Mouse (Mus musculus) retina, adult 2 months (tissue): Measurements from ENCODE around the gene Asic4.

Experiments
- DNase-seq: peaks from one replicate; pipeline ENCODE4 v3.0.0-alpha.2; 2012; ENCODE audit warnings: low read depth, low spot score

Gene Asic4

DNA sequence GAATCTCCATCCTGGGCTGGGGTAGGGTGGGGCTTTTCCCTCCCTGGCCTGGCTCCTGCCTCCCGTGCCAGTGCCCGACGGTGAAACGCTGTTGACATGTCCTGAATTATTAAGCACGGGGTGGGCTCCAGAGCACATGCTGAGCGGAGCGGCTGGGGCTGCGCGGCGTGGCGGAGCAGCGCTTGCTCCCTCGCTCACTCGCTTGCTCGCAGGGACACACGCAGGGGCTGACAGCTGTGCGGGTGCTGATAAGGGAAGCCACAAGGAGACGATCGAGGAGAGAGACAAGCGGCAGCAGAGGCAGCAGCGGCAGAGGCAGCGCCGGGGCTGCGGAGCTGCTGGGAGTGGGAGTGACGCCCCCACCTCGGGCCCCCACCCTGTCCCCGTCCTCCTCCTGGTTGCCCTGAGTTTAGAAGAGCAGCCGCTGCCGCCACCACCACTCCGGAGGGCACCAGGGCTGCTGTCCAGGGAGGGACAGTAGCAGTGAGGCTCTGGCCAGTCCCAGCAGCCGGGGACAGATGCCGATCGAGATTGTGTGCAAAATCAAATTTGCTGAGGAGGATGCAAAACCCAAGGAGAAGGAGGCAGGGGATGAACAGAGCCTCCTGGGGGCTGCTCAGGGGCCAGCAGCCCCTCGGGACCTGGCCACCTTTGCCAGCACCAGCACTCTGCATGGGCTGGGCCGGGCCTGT lies at the start of gene Asic4:
Gene Asic4 (plus strand): TSS at position 123 of the 692 bp plus-strand sequence.
- no peak for DNase-seq

DNA sequence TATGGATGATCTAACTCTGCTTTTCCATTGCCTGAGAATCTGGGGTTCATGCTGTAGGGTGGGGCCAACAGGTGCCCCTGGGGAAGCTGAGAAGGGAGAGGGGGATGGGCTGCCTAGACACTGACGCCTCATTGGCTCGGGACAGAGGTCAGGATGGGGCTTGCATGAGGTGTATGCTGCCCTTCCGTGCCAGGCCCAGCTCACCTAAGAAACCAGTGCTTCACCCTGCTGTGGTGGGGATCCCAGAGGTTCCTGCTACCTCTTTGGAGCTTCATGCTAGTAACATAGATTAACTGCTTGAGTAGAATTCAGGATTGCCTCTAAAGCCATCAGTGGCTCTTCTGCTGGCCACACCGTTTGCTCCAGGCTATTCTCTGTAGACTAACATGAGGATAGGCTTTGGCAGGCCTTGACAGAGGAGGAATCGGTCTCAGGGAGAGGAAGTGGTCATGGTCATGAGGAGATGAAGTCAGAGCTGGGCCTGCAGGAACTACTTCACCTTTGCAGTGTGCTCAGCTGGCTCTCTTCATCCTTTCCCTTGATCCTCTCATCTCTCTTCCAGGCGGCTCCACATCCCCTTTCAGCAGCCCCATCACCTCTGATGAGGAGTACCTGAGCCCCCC lies 49.6 kb upstream of the Asic4 start:
- DNase-seq = no peak

DNA sequence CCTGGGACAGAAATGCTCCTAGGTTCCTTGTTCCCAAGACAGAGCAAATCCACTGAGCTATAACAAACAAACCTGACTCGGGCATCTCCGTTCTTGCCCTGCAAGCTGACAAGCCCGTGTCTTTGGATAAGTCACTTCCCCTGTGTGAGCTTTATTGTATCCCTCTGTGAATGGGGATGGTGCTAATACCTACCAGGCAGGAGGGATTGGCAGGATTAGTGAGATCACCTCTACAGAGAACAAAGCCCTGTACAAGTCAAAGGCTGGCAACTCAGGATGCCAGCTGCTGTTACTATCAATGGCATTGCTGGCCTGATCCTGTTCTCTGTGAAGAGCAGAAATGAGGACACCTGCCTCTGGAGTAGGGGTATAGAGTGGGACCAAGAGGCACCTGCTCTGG lies 44.7 kb upstream of the Asic4 start:
- peak; percentile 51 for DNase-seq

DNA sequence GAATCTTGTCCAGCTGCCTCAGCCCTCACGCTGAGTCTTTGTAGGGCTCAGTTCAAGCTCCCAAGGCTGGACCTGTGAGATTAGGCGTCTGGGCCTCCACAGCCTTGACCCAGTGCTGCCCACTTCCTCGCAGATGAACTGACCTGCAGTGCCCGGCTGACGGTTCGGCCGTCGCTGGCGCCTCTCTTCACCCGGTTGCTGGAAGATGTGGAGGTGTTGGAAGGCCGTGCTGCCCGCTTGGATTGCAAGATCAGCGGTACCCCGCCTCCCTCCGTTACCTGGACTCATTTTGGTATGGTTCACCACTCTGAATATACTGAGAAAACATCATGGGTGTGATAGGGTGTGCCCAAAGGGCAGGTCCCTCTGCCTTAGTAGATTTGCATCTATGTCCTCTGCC lies 44.1 kb upstream of the Asic4 start:
- DNase-seq = no peak

DNA sequence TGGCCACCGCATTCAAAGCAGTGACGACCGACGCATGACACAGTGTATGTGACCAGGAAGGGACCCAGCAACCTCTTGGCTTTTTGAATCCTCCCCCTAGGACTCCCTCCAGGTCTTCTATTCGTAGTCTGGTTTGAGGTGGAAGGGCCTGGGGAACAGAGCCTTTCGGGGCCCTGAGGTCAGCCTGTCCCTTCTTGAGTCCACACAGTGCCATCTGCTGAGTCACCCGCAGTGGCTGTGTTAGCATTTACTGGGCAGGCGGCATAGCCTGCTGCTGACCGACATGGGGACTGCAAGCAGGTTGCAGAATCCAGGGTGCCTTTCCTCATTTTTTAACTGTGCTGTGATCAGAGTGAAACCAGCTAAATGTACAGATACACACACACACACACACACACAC lies 43.2 kb upstream of the Asic4 start:
- DNase-seq = no peak

DNA sequence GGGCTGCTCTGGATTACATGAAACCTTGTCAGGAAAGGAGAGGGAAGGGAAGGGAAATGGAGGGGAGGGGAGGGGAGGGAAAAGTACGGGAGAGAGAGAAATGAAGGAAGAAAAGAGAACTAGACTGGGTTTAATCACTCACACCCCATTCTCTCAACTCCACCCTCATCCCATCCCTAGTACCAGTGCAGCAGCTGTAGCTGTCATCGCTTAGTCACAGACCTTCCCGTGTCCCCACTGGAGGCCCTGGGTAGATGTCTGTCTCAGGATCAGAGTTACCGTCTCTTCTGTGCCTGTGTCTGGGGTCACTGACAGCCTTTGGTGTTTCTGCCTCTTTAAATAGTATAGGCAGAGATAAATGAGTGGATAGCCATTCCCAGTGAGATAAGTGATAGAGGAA lies 42.0 kb upstream of the Asic4 start:
- no peak for DNase-seq

DNA sequence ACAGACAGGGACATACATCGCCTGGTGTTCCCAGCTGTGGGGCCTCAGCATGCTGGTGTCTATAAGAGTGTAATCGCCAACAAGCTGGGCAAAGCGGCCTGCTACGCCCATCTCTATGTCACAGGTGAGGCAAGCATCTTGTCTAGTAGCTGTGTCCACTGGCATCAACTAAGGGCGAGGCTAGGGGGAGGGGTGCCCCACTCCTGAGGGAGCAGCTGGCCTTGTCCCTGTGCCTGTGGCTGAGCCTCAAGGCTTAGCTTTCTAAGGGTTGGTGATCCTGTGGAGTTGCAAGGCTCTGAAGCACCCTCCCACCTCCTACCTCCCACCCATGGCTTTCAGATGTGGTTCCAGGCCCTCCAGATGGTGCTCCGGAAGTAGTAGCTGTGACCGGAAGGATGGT lies 40.3 kb upstream of the Asic4 start:
- DNase-seq = no peak

DNA sequence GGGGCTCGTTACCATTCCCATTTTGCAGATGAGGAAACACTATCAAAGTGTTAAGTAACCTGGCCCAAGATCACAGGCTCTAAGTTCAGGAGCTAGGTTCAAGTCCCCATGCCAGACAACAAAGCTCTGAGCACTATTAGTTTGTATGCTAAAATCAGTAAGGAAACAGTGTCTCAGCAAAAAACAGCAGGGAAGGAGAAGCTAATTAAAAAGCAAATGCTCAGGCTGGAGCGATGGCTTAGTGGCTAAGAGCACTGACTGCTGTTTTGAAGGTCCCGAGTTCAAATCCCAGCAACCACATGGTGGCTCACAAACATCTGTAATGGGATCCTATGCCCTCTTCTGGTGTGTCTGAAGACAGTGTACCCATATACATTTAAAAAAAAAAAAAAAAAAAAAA lies 38.0 kb upstream of the Asic4 start:
- no peak for DNase-seq

DNA sequence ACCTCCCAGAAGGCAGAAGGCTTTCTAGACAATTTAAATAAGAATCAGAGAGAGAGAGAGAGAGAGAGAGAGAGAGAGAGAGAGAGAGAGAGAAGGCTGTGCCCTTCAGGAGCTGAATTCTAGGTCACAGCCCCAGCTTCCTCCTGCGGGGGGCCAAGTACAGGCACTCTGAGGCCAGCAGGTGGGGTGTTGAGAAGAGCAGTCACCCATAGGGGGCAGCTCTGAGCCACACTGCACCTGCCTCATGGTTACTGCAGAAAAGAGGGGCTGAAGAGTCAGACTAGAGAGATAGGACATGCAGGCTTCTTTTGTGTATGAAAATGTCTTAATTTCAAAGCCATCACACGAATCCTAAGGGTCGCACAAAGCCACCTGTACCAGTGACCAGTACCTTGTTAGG lies 36.5 kb upstream of the Asic4 start:
- DNase-seq = no peak

DNA sequence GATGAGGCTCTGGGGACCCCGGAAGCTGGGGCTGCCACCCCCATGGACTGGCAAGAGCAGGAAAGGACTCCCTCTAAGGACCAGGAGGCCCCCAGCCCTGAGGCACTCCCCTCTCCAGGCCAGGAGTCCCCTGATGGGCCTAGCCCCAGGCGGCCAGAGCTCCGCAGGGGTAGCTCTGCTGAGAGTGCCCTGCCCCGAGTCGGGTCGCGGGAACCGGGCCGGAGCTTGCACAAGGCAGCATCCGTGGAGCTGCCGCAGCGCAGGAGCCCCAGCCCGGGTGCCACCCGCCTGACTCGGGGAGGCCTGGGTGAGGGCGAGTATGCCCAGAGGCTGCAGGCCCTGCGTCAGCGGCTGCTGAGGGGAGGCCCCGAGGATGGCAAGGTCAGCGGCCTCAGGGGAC lies 28.4 kb upstream of the Asic4 start:
- DNase-seq = no peak

DNA sequence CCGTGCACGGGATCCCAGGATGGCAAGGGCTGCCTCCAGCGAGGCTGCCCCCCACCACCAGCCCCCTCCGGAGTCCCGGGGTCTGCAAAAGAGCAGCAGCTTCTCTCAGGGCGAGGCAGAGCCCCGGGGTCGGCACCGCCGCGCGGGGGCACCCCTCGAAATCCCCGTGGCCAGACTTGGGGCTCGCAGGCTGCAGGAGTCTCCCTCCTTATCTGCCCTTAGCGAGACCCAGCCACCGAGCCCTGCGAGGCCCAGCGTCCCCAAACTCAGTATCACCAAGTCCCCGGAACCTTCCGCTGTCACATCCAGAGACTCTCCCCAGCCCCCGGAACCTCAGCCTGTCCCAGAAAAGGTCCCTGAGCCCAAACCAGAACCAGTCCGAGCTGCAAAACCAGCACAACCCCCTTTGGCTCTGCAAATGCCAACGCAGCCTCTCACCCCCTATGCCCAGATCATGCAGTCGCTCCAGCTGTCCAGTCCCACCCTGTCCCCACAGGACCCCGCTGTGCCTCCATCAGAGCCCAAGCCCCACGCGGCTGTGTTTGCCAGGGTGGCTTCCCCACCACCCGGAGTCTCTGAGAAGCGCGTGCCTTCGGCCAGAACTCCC lies 27.9 kb upstream of the Asic4 start:
- no peak for DNase-seq

DNA sequence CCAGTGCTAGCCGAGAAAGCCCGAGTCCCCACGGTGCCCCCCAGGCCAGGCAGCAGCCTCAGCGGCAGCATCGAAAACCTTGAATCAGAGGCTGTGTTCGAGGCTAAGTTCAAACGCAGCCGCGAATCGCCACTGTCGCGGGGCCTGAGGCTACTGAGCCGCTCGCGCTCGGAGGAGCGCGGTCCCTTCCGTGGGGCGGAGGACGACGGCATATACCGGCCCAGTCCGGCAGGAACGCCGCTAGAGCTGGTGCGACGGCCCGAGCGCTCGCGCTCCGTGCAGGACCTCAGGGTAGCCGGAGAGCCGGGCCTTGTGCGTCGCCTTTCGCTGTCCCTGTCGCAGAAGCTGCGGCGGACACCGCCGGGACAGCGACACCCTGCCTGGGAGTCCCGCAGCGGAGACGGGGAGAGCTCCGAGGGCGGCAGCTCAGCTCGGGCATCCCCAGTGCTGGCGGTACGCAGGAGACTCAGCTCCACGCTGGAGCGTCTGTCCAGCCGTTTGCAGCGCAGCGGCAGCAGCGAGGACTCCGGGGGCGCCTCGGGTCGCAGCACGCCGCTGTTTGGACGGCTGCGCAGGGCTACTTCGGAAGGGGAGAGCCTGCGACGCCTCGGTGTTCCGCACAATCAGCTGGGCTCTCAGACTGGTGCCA lies 27.3 kb upstream of the Asic4 start:
- DNase-seq = no peak

DNA sequence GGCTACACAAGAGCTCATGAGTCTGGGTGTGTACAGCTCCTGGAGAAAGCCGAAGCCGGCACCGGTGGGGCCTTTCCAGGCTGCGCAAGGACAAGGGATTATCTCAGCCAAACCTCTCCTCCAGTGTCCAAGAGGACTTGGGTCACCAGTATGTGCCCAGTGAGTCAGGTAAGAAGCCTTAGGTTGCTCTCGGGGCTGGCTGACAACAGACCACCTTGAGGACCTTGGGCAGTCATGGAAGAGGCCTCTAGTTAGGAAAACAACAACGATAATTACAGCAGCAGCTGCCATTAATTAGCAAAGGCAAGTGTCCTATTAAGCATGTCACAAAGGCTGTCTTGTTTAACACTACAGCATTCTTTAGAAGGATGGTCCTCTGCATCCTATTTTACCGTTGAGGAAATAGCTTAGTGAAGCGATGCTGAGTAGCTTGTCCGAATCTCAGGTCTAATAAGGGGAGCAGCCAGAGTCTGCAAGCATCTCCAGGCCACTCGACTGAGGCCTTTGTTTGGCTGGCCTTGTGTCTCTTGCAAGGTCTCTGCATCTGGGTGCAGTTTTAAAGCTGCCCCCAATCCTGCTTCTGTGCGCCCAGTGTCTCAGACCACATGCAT lies 26.4 kb upstream of the Asic4 start:
- DNase-seq = no peak

DNA sequence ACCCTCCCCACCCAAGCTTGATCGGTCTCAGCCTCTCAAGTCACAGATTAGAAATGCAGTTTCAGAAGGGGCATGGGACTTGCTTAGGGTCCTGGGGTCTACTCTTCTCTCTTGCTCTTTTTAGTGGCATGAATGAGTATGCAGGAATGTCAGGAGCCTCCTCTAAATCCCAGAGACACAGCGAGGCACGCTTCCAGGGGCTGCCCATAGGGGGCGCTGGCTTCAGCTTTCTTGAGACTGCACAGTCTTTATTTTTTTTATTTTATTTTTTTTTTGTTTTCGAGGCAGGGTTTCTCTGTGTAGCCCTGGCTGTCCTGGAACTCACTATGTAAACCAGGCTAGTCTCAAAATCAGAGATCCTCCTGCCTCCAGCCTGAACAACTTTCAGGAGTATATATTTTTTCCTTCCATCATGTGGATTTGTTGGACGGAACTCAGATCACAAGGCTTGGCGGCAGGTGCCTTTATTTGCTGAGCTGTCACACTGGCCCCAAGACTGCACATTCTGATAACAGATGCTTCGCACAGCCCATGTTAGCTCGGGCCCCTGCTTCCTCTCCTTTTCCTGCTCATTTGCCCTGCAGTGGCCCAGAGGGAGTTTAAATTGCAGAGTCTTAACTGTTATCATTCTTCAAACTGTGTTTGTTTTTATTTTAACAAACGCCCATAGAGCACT lies 24.3 kb upstream of the Asic4 start:
- no peak for DNase-seq

DNA sequence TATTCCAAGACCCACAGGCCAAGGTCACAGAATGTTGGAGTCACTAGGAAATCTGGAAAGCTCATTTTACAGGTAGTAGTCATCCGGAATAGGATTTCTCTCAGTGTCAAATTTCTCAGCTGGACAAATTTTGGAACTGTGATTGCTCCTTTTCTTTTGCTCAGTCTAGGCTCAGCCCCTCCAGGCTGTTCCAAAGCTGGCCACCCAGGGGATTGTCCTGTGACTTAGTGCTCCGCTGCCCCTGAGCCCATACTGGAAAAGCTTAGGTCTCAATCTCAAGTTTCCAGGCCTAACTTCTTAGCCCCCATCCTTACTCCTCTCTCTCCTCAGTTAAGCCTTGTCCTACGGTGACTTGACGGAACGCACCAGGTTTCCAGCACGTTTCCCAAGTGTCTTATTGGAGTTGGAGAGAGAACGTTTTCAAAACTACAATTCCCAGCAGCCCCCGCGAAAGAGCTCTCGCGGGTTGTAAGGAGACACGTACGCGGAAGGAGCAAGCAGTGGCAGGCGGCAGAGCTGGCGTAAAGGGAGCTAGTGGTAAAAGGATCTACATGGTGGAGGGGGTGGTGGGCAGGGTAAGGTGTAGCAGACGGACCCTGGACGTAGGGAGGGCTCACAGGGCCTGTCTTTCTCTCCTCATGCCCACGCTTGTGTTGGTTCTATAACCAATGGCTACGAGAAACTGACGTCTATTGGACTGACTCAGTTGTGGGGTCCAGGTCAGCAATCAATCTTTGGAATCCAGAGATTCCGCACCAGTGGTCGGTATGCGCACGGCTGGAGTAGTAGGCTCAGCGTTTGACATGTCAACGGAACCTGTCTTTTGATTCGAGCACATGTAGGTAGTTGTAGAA lies 14.5 kb upstream of the Asic4 start, which contains the start of gene Gmppa:
Gene Gmppa (plus strand): TSS at position 456 of the 854 bp plus-strand sequence.
- peak; percentile 64 for DNase-seq

DNA sequence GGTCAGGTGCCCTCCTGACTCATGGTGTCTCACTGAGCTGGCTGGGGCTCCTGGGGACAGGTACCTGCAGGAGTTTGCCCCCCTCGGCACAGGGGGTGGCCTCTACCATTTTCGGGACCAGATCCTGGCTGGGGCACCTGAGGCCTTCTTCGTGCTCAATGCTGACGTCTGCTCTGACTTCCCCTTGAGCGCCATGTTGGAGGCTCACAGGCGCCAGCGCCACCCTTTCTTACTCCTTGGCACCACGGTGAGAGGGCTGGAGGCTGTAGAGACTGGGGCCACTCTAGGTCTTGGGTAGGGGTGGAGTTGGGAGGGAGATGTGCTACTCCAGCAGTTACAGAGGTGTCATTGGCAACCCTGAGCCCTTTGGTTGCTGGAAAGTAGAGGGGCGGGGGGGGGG lies 11.5 kb upstream of the Asic4 start:
- DNase-seq = no peak

DNA sequence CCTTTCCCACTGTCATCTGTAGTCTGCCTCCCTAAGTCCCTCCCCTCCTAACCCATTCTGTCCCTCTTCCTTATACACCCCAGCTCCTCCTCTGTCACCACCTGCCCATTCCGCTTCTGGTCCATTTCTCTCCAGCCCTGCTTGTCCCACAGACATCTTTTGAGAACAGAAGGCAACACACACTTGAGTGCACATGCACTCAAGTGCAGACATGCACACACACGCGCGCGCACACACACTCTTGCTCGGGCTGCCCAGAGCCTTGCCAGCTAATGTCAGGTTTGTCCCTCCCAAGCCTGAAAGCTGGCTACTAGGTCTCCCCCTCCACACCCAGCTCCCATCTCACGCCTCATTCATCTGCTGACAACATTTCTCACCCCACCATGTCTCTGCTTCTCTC lies 9.6 kb upstream of the Asic4 start:
- no peak for DNase-seq

DNA sequence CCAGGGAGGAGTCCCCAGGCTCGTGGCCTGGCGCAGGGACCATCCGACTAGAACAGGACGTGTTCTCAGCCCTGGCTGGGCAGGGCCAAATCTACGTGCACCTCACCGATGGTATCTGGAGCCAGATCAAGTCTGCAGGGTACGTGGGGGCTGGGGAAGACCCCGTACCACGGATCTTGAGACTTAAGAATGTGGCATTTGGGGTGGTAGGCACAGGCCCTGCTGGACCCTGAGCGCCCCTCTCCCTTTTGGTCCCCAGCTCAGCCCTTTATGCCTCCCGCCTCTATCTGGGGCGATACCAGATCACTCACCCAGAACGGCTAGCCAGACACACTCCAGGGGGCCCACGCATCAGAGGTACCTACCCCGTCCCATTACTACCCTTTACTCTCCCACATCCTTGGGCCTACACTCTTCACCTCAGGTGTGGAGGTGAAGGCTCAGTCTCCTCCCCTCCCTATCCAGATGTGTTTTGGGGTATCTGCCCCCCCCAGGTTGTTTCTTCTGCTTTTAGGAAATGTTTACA lies 8.7 kb upstream of the Asic4 start:
- no peak for DNase-seq

DNA sequence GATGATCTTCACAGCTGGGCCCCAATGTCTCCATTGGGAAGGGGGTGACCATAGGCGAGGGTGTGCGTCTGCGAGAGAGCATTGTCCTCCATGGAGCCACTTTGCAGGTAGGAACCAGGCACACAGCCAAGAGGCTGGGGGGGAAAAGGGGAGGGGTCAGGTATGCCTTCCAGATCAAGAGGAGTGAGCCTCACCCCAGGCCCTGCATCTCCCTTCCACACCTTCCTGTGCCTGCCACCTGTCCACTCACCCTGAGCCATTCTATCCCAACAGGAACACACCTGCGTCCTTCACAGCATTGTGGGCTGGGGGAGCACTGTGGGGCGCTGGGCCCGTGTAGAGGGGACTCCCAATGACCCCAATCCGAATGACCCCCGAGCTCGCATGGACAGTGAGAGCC lies 8.1 kb upstream of the Asic4 start:
- DNase-seq = no peak

DNA sequence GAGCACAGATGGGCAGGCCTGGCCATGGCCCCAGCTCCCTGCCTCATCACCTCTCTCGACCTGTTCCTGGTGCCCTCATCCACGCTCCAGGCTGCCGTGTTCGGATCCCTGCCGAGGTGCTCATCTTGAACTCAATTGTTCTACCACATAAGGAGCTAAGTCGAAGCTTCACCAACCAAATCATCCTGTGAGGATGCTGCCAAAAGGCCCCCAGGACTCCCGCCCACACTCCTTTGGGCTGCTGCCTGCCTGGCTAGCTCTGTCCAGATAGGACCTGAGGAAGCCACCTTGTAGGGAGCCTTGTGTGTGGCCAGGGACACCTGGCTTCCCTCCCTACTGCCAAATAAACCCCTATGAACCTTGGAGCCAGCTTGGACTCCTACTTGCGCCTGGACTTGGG lies 7.4 kb upstream of the Asic4 start:
- DNase-seq = no peak
